ENCODE assay signal across 8 mouse cellular contexts in genomic region chr1:155229464-155230411, GRCm38 (mm10). TPM values are rescaled to one million over a fixed set of nuclear protein-coding genes. Genes with fewer than 3 reads are reported as not detected.
DNase-seq lines count a peak whose midpoint lies in the region; ATAC-seq lines count a peak whose summit lies in the region.

No protein-coding gene starts in this region.

- peak; percentile 9; the same call in 1 of the 2 replicates for ATAC-seq in cerebellum, adult (ENCODE audit: insufficient number of reproducible peaks, low FRiP score, low TSS enrichment)
- peak; percentile 42 for ATAC-seq in forebrain, embryonic 12.5 days (ENCODE audit: low FRiP score)
- ATAC-seq in midbrain, embryonic 14.5 days (ENCODE audit: low FRiP score, low TSS enrichment), result peak; percentile 77

- no peaks in the 10 kb centered on the region for H3K27me3 ChIP-seq in forebrain, embryonic 12.5 days
- no peaks in the 10 kb centered on the region for H3K27me3 ChIP-seq in midbrain, embryonic 14.5 days (ENCODE audit: control insufficient read depth, insufficient read depth, low read length)

- no peaks in the 10 kb centered on the region for H3K9me3 ChIP-seq in forebrain, embryonic 12.5 days
- H3K9me3 ChIP-seq in midbrain, embryonic 14.5 days (ENCODE audit: control insufficient read depth, low read length), result no peaks in the 10 kb centered on the region

- no peak for DNase-seq in cerebellum, adult 8-10 months
- DNase-seq in A20 (ENCODE audit: low read depth, low spot score), result peak; percentile 59
- peak; percentile 67 for DNase-seq in heart, postnatal 4 days
- DNase-seq in midbrain, embryonic 14.5 days, result peak; percentile 76
- no peak for DNase-seq in spleen, adult 18-20 months
- no peak for DNase-seq in adrenal gland, postnatal 25 days

- H3K4me1 ChIP-seq in forebrain, embryonic 12.5 days, result peaks cover 63% of the 10 kb centered on the region
- peaks cover 49% of the 10 kb centered on the region for H3K4me1 ChIP-seq in midbrain, embryonic 14.5 days (ENCODE audit: control insufficient read depth, insufficient read depth, low read length)

- H3K9ac ChIP-seq in forebrain, embryonic 12.5 days, result peak overlapping the region; percentile 38; the same call in 1 of the 2 replicates
- H3K9ac ChIP-seq in midbrain, embryonic 14.5 days (replicated peaks; ENCODE audit: low read length), result no peak overlapping the region

- H3K4me3 ChIP-seq in forebrain, embryonic 12.5 days (replicated peaks), result no peak overlapping the region
- H3K4me3 ChIP-seq in midbrain, embryonic 14.5 days (replicated peaks; ENCODE audit: low read depth, low read length), result no peak overlapping the region

- WGBS in forebrain, embryonic 12.5 days, result 26% methylated on average over 14 of the region's 14 CpGs
- 9% methylated on average over 14 of the region's 14 CpGs for WGBS in midbrain, embryonic 14.5 days

- H3K27ac ChIP-seq in forebrain, embryonic 12.5 days, result peak overlapping the region; percentile 81
- H3K27ac ChIP-seq in midbrain, embryonic 14.5 days (replicated peaks; ENCODE audit: low read depth, low read length), result peak overlapping the region; percentile 83

- H3K36me3 ChIP-seq in forebrain, embryonic 12.5 days (replicated peaks), result no peaks in the 10 kb centered on the region
- no peaks in the 10 kb centered on the region for H3K36me3 ChIP-seq in midbrain, embryonic 14.5 days (ENCODE audit: control insufficient read depth, insufficient read depth, low read length)

- no peak overlapping the region for H3K4me2 ChIP-seq in forebrain, embryonic 12.5 days
- H3K4me2 ChIP-seq in midbrain, embryonic 14.5 days (ENCODE audit: low read length), result no peak overlapping the region

RNA-seq across cellular contexts. Expression of gene BC034090, which starts 14.5 kb away (rescaled TPM):
- polyA plus RNA-seq in forebrain, embryonic 12.5 days (2016; fragmentation: Nextera tagmentation; extraction: Ambion mirVana), result 2.9 and 4.5 TPM in 2 replicates
- total RNA-seq in heart, postnatal 4 days (2021), result 10 to 100 TPM; 55.0 to 60.7 TPM
- 3.4 and 3.5 TPM in 2 replicates for polyA plus RNA-seq in midbrain, embryonic 14.5 days (2014; fragmentation: Nextera tagmentation; extraction: Ambion mirVana)
- 33.9 and 35.3 TPM in 2 replicates for total RNA-seq in adrenal gland, postnatal 25 days (2021)

Comparison
In these comparisons a context has a peak if more than half of its experiments do, and no peak if none do; other contexts are left out.
1. ATAC-seq: peak in every context shown above with its lines; median percentile 77 in midbrain, embryonic 14.5 days; 42 in forebrain, embryonic 12.5 days; 9 in cerebellum, adult.
2. DNase-seq: peak in A20 (single experiment), heart, postnatal 4 days (single experiment) and midbrain, embryonic 14.5 days (single experiment); none in cerebellum, adult 8-10 months (single experiment), spleen, adult 18-20 months (0 of 2) and adrenal gland, postnatal 25 days (single experiment).